Mouse (Mus musculus): Measurements from ENCODE around the gene Ptgs1.
A peak's percentile ranks its signal among the peaks of the same experiment; 100 is the strongest.
"Not testable (repeated sequence)": the region's sequence is repeated elsewhere in the genome, so short reads cannot be mapped to it uniquely, and the experiment has no call there.

The Ptgs1 gene

DNA sequence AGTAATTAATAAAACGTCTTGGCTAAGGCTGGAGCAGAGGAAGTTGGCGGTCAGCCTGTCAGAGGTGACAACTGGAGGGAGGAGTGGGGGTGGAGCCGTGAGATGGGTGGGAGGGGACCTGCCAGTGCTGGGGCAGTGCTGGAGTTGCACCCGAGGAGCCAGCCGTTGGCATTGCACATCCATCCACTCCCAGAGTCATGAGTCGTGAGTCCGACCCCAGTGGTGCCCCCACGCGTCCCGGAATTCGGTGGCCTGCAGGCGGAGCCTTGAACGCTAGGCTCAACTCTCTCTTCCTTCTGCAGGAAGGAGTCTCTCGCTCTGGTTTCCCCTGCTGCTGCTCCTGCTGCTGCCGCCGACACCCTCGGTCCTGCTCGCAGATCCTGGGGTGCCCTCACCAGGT is at the start of gene Ptgs1:
Ptgs1 (plus strand) TSS at position 61 of the 400 bp plus-strand sequence.
- no peak for DNase-seq (ENCODE audit: low spot score)

DNA sequence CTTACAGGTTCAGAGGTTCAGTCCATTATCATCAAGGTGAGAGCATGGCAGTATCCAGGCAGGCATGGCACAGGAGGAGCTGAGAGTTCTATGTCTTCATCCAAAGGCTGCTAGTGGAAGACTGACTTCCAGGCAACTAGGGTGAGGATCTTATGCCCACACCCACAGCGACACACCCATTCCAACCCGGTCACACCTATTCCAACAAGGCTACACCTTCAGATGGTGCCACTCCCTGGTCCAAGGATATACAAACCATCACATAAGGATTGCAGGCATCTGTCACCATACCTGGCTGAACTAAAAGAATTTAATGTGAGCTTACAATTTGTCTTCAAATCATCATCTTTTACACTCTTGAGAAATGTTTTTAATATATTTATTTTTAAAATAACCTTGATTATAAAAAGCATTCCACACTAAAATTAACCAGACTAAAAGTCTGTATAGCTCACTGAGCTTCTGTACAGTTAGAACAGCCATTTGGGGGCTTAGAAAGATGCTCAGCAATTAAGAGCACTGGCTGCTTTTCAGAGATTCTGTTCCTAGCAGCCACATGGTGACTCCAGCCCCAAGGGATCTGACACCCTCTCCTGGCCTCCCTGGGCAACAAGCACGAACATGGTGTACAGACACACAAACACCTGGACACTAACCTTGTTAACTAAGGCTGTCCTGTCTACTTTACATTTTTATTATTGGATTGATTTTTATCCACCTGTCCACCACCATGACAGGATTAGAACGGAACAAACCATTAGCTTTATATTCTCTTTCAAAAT is 48.4 kb upstream of the Ptgs1 start:
- not testable (repeated sequence) for DNase-seq (ENCODE audit: low spot score)

DNA sequence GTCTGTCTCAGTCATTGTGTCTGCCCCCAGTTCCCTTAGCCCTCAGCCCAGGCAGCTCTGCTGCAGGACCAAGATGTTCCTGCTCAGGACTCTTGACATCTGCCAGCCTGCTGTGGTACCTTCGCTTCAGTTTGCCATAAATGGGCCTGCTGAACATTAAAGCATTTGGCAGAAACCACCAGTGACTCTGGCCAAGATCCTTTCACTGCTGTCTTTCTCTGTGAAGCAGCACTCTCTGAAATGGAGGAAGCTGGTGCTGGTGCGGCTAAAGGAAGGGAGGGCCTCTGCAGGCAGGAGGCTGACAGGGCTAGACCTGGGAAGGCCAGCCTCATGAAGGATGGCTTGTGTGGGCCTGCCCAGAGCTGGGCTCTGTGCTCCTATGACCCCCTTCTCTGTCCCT is 46.9 kb upstream of the Ptgs1 start:
- no peak for DNase-seq (ENCODE audit: low spot score)

DNA sequence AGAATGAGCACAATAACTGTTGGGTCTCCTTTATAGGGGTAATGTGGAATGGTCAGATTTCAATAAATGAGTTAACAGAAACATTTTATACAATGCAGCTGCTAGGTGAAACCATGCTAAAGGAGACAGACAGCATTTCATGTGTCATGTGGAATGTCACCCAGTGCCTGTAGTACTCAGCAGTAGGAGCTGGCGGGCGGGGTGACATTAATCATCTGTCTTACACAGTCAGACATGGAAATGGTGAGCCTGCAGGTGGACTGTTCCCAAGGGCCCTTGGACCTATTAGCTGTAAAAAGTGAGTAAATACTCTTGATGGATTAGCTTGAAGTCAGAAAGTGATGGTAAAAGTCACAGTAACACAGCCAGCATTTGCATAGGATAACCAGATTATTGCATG is 46.0 kb upstream of the Ptgs1 start:
- no peak for DNase-seq (ENCODE audit: low spot score)

DNA sequence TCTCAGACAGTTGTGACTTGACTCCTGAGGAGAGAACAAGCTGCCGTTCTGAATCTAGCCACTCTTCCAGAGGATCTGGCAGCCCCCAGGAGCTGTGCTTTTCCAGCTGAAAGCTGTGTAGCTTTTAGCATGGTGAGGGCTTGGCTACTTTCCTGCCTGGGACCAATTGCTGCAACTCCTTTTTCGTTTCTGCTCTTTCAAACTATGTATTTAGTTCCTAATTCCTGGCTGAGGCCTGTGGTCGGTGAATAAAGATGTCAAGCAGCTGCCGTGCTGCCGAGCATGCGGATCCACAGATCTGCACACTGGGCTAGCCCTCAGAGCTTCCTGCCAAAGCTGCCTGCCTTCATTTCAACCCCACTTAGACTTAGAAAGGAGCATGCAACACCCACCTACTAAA is 45.4 kb upstream of the Ptgs1 start:
- no peak for DNase-seq (ENCODE audit: low spot score)

DNA sequence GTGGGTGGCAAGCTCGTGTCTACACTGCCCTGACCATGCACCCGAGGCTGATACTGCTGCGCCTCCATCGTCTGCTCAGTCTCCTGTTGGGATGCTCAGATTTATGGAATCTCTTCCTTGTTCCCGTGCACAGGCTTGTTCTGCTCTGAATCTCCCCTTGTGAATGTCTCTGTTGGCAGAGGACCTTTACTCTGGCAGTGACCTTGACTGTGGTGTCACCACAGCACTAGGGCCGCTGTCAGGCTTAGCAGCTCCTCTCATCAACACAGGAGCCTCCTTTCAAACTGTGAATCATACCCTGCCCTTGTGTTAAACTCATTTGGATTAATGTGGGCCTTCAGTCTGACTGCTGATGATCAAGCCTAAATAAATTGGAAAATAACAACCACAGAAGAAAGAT is 41.0 kb upstream of the Ptgs1 start:
- not testable (repeated sequence) for DNase-seq (ENCODE audit: low spot score)

DNA sequence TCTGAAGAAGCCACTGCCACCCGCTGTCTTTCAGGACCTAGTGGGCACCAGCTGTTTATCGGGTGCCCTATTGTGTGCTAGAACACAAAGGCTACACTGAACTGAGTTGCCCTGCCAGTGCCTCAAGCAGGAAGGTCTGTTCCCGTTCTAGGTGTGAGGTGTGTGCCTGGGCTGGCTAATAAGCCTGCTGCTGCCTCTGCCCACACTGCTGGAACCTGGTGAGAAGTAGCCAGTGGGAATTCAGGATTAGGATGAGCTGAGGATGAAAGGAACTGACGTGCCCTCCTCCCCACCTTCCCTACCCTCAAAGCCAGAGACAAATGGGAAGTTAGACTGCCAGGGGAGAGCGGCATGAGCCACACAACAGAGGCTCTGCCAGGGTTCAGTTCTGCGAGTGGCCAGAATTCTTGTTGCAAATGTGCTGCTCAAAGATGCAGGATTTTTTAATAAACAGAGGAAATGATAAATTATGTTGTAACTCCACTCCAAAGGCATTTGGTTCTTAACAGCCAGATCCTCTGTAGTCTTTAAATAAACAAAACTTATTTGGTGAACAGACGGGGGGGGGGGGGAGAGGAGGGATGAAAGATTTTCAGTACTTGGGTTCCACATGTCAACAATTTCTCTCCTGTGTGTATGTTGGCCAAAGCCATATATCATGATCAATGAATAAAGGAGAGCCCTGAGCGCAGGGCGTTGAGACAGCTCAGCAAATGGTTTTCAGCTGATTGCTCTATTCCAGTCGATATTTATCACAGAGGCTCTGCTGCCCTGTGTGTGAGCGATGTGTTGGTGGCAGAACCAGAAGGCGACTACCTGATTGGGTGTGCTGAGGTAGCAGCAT is 38.9 kb upstream of the Ptgs1 start:
- no peak for DNase-seq (ENCODE audit: low spot score)

DNA sequence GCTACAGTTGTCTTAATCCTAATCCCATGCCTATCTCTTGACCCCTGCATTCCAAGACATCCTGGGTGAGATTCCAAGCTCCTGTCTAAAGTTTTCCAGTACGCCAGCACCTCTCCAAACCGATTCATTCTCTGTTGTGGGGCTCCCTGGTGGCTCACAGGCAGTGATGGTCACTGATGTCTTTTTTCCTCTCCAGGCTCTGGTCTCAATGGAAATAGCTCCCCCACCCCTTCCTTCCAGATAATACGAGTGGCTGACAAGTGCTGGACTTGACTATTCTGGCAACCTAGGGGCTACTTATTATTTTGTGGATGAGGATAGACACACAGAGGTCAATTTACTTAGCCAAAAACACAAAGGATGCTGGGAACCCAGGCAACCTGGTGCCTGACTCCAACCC is 33.2 kb upstream of the Ptgs1 start:
- DNase-seq (ENCODE audit: low spot score): no peak

DNA sequence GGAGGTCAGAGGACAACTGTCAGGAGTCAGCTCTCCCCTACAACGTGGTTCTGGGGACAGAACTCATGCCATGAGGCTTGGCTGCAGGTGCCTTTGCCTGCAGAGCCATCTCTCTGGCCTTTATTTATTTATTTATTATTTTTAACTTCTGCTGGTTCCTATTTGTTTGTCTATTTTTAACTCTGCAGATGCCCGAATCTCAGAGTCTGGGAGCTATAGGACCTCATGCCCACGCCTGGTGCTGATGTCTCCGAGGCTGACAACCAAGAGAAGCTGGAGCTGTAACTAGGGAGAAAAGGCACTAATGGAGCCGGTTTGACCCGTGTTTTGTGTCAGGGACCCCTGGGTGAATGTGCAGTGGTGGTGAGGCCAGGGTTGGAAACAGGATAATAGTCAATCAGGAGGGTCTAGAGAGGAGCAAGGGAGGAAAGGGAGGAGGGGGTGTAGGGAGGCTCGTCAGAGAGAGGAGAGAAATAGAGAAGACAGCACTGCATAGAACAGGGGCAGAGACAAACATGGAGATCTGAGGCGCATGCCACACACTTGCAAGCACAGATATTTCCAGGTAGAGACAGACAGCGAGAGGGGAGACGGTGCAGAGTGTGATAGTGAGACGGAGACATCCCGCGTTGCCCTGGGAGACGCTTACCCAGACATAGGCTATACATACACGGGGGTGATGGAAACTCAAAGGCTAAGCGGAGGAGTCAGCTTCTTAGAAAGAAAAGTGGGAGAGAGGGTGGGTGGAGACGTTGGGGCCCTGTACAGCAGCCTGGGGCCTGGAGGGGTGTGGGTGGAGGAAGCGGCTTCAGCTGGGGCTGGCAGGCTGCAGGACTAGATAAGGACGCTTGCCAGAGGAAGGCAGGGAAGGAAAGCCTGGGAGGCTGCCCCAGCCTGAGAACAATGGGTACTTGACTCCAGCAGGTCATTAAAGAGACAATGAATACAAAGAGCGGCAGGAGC is 32.0 kb upstream of the Ptgs1 start:
- no peak for DNase-seq (ENCODE audit: low spot score)

DNA sequence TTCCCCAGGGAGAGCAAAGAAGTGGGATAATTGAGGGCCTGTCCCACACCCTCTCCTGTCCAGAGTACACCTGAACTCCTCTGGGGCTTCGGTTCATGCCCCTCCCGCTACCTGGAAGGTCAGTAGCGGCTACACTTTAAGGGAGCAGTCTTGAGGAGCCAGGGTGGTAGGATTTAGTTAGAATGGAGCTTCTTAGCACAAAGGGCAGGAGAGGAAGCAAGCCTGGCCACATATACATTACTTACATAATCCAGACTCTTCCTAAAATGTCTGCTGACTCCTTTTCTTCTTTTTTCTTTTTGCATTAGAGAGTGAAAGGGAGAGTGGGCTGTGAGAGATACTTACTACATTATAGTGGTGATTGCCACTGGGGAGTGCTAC is 31.4 kb upstream of the Ptgs1 start:
- DNase-seq (ENCODE audit: low spot score): no peak

DNA sequence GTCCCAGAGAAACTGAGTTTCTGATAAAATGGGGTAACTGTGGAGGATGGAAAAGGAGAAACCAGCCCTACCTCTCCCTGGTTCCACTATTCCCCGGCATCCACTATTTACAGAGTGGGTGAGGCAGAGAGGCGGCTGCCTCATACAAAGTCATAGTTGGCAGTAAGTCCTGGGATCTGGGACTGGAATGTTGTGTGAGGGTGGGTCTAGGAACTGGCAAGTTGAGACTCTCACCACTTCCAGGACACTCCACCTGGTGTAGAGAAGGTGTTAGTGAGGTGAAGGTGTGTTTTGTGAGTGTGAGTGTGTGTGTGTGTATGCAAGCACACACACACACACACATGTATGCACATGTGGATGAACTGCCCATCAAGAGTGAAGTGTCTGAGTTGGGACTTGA is 29.4 kb upstream of the Ptgs1 start:
- no peak for DNase-seq (ENCODE audit: low spot score)

DNA sequence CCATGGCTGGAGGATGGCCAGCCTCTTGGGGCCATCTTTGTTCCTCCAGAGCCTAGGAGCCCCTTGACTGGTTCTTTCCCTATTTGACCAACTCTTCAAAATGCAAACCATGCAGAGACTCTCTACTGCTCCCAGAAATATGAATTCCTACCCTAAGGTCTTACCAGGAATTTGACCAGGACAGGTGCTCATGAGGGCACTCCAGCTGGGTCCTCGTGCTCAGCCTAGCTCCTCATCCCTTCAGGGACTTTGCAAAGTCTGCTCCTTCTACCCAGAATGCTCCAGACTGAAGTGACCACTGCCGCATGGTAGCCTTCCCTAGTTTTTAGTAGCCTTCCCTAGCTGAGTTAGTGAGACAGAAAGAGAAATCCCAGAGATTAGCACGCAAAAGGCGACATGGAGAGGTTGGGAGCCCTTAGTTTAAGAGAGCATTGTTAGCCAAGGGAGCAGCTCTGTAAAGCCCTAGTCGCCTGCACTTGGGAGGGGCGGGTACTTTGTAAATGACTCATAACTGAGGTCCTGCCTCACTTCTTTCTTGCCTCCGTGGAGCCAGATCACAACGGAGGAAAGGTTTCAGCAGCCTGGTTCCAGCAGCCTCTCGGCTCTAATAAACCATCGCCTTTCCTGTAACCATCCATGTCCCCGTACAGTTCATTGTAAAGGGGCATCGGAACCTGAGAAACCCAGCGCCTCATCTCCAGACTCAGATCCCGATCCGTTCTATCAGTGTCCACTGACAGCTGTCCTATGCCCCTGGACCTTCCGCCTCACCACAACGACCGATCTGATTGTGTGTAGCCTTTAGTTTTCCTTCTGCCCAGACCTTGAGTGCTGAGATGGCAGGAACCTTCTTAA is 28.2 kb upstream of the Ptgs1 start:
- no peak for DNase-seq (ENCODE audit: low spot score)

DNA sequence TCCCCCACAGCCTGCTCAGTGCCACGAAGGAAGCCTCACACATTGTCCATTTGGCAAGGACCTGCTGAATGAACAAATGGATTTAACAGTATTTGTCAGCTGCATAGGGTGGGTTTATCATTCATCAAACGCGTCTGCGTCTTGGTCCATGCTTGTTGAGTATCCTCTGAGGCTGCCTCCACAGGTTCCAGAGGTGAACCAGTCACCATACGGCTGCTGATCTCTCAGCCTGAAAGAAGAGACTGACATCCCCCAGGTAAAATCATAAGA is 27.7 kb upstream of the Ptgs1 start:
- no peak for DNase-seq (ENCODE audit: low spot score)

DNA sequence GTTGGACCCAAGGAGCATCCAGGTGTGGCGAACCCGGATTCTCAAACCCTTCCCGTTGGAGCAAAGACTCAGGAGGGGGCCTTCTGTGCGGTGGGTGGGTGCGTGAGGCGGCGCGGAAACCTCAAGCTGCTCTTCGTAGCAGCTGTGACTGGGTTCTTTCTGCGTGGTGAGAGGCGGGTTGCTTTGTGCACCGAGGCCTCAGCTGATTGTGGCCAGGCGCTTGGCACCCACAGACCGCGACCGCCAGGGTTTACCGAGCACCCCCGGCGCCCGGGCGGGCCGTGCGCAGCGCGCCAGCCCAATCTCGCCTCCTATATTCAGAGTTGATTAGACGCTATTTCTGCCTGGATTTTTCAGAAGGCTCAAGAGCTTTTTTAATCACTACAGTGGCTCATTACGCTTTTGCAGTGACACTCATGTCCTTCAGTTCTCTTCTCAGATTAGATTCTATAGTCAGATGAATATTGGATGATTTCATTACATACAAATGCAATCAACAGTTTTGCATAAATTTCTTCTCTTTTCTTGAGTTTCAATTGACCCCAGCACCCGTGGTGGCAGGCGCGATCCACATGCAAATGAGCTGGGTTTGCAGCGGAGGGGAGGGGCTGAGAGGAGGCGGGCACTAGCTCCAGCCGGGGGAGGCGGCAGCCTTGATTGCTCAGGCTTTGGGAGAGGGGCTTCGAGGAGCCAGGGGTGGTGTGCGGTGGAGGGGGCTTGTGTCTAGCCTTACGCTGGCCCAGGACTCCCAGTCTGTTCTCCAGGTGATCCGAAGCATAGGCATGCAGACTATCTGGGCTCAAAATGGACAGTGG is 27.0 kb upstream of the Ptgs1 start:
- peak; percentile 34 for DNase-seq (ENCODE audit: low spot score)

DNA sequence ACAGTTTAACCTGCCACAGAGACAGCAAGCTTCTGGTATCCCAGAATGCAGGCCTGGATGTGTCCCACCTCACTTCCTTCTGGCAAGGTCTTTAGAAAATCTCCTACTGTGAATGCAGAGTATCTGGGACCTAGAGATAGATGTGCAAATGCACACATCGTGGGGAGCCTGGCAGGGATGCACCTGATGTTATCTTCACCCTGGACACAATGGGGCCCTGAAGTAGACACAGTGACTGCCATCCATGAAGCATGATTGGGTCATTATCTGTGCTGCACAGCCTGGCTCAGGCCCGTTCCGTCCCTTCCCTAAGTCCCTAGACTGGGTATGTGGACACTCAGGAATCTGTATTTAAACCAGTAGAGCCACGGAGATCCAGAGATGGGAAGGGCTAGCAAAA is 25.6 kb upstream of the Ptgs1 start:
- DNase-seq (ENCODE audit: low spot score): no peak

DNA sequence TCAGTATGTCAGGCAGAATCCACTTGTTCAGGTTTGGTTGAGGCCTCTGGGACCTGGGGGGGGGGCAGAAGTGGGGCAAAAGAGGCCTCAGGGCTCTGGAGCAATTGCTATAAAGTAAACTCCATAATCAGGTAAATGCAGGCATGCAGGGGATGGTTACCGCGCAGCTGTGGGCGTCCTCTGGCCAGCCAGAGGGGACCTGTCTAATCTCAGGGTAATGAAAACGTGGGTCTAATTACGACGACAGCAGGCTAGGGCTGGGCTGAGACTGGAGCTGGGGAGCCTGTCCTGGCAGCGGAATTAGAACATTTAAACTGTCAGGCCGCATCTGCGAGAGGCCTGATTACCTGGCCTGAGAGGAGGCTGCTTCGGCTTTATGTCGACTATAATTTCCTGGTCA is 23.2 kb upstream of the Ptgs1 start:
- DNase-seq (ENCODE audit: low spot score): no peak

DNA sequence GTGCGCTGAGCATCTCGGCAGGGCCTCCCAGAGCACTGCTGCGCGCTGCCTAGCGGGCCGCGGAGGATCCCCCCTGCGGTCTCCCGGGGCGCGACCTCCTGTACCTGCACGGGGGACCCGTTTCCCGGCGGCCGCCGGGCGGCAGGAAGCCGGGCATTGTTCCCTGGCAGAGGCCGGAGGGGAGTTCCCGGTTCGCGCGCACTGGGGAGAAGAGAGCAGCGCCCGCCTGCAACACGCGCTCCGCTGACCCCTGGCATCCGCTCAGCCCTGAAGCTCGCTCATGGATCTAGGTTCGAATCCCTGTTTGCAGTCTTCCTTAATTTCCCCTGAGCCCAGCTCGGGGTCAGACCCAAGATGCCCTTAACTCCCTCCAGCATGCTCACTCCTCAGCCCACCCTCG is 19.4 kb upstream of the Ptgs1 start:
- DNase-seq (ENCODE audit: low spot score): no peak

DNA sequence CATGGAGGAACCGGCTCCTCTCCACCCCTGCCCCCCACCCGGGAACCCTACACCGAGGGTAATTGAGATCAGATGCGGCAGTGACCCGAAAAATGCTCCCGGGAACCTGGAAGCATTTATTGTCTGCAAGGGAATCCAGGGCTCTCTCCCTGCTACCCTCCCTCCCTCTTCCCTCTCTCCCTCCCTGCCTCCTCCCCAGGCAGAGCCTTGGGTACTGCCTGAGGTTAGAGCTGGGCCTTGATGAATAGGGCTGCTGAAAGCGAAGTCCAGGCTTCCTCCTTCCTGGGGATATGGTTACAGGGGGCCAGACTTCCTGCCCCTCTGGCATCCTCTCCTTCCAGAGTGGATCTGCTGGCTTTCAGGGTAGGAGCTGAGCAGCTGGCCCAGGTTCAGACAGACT is 18.4 kb upstream of the Ptgs1 start:
- DNase-seq (ENCODE audit: low spot score): no peak

DNA sequence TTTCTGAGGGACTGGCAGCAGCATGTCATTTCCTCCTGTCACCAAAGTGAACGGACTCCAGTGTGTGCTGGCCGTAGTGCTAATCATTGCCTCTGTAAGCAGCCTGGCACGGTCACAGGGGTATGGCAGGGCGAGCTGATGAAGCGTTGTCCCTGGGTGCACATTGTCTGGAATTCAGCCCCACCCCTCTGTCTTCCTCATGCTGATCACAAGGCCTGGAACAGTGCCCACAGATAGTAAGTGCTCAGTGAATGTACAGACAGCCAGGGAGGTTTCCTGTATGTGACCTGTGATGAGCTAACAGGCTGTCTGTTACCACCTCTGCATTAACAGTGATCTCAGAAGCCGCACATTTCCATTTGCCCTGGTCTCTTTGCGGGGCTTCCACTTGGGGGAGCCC is 17.1 kb upstream of the Ptgs1 start:
- no peak for DNase-seq (ENCODE audit: low spot score)

DNA sequence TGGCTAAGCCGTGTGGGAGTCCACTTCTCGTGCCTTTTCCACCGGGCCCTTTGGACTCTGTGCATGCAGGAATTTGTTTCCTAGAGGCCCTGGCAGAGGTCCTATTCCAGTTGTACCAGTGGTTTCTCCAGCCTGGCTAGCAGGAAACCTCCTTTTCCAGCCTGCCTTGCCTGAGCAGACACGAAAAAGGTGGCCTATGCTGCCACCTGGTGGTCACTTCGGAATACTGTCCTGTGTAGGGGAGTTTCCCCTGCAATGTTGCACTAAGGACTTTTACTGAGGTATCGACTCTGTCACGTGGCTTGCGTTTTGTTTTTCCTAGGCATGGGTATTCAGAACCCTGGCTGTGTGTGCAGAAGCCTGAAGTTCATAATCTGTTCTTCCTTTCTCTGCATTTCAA is 16.2 kb upstream of the Ptgs1 start:
- DNase-seq (ENCODE audit: low spot score): peak; percentile 60

DNA sequence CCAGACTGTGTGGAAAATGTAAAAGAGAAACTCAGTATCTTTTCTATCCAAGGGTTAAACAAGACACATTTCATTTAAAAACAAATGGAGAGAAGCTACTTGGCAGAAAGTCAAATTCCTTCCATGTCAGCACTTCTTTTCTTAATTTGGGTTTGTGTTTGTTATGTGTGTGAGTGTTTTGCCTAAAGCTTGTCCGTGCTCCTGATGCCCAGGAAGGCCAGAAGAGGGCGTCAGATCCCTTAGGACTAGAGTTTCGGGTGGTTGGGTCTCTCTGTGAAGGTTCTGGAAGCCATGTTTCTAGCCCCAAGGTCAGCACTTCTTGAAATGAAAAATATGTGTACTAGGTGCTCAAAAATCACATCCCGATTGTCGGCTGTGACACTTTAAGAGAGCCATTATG is 15.8 kb upstream of the Ptgs1 start:
- DNase-seq (ENCODE audit: low spot score): no peak

Data from T-cell, adult 2 months (primary cell).